Mouse (Mus musculus) ovary, adult 18-20 months (tissue): Measurements from ENCODE around the gene Hoxa13.

Source experiments
- DNase-seq: peaks from one replicate; pipeline ENCODE4 v3.0.0; 2022; ENCODE audit warnings: low spot score, mixed read lengths

Gene Hoxa13

DNA sequence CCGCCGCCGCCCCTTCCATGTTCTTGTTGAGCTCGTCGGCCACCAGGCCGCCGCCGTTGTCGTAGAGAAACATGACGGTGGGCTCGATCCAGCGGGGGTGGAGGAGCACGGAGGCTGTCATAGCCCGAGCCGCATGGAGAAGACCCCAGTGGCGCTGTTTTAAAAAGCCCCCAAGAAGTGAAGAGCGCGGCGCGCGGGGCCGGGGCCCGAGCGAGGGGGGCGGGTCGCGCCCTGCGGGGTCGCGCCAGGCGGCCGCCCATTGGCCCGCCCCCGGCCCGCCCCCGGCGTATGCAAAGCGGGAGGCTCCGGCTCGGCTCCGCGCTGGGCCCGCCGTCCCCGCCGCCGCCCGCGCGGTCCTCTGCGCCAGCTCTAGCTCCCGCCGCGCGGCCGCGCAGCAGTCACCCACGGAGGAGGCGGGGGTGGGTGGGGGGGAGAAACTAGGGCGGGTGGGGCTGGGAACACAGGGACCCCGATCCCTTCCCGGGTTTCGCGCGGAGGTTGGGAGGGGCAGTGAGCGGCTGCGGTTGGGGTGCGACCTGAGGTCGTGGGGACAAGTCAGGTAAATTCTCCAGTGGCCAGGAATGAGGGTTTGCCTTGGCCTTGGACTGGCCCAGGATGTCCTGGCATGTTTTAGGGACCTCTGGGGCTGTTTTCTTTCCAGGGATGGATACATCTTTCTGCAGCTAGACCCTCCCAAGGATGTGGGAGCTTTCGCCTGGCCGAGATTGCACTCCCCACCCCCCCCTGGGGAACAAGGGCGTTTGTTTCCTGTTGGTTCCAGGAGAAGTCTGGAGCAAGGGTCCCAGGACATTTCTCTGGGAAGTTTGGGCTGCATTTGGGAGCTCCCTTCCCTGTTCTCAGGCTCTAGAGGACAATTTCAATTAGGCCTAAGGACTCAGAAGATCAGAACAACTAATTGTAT lies at the start of gene Hoxa13:
Gene Hoxa13, minus strand, starts transcription at position 227 of the 922 bp plus-strand sequence.
- no peak for DNase-seq

DNA sequence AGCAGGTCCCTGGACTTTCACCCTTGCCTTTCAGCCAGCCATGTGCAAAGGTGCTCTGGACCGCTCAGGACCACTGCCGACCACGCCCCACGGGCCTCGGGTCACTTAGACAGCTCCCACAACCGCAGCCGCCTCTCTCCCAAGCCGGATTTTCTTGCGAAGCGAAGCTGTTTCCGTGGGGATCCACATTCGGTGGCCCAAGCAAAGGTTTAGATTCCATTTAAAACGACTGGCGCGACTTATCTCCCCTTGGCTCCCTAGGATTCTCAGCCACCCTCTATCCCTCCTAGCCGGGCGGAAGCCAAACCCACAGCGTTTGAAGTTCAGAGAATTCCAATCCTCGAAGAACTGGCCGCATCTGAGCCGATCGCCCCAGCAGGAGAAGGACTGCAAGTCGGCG lies 49.7 kb upstream of the Hoxa13 start:
- DNase-seq, result no peak

GRCm38 (mm10) chr6:52309766-52310165 lies 49.1 kb upstream of the Hoxa13 start:
- no peak for DNase-seq

DNA sequence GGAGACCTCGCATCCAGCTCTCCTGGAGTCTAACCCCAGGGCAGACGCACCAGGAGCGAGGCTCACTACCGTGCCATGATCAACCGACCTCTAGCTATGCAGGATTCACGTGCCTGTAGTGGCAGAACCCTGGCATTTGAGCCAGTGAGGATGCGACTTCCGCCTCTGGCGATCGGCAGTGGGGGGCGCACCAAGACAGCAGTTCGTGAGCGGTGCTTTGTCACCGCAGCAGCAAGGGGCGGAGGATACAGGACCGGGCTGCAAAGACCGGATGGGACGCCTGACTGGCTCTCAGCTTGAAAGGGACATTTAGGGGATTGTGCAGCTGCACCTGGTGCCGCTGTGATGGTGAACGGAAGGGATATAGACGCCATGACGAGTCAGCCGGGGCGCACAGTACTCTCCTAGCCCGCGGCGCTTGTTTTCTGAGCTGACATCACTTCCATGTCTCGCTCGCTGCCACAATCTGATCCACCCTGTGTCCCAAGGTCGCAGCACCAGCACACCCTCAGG lies 45.3 kb upstream of the Hoxa13 start:
- DNase-seq, result peak; percentile 29

GRCm38 (mm10) chr6:52303426-52303825 lies 42.7 kb upstream of the Hoxa13 start:
- no peak for DNase-seq

- no peak for DNase-seq
These were observed 40.1 kb upstream of the Hoxa13 start for GRCm38 (mm10) chr6:52300806-52301205.

DNA sequence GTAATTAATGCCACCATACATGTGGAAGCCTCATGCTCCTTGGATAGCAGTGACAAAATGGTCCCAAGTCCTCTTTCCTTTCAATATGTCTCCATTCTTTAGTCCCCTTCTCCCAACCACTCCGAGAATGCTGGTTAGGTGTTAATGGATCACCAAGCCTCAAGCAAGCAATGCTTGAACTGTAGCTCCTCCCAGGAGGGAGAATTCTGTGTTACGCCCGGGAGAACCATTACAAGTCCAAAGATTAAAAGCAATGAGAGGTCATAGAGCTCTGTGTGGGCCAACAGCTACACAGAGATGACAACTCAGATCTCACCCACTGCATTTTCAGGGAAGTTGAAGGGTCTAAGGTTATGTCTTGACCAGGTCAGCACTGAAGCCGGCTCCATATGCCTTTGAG lies 37.8 kb upstream of the Hoxa13 start:
- no peak for DNase-seq

DNA sequence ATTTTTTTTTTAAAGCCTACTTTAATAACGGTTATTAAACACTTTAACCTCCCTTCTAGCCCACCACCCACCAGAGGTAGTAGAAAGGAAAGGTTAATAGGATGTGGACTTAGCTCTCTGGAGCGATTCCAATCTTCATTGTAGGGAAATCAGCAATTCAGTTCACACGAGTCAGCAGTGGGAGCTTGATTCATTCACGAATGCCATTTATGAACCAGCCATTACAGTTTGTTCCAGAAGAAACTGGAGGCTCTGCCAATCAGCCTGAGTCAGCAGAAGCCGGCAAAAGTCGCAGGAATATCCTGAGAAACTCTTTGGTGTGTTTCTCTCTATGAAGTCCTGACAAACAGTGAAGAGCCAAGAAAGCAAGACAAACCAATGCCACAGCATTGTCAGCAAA lies 33.9 kb upstream of the Hoxa13 start:
- DNase-seq, result no peak

DNA sequence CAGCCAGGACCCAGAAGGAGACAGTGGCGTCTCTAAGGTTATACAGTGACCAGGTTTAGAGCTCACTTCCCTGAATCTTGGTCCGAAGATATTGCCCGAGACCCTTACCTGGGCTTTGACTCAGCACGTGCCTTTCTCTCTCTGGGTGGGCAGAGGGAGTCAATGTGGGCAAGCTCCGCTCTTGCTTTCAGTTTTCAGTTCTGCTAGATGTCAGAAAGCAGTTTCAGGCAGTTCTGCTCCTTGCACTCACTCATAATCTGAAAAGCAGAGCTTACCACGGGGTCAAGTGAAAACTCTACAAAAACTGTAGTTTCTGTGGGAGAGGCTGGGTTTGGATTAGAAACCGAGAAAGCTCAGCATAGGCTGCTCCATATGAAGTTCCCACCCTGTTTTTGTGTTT lies 31.6 kb upstream of the Hoxa13 start:
- no peak for DNase-seq

GRCm38 (mm10) chr6:52291021-52291860 lies 30.6 kb upstream of the Hoxa13 start:
- DNase-seq, result no peak

DNA sequence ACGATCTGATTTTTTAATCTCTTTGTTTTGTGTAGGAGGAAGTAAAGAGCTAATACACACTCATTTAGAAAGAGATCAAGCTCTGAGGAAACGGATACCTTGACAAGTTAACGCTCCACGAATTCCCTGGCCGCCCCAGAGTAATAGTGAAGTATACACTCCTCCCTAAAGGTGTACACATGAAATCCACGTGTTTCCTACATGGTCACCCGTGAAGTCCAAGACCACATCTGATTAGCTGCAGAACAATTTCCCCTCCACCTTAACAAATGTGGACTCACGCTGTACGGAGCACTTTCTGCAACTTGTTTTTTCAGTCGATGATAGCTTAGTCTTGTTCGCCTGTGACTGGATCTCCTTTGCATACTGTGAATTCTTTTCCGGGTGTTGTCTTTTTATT lies 29.5 kb upstream of the Hoxa13 start:
- no peak for DNase-seq

- DNase-seq, result no peak
These were observed 23.2 kb upstream of the Hoxa13 start for GRCm38 (mm10) chr6:52283896-52284295.

GRCm38 (mm10) chr6:52281084-52281483 lies 20.4 kb upstream of the Hoxa13 start:
- no peak for DNase-seq

GRCm38 (mm10) chr6:52276920-52277319 lies 16.2 kb upstream of the Hoxa13 start:
- no peak for DNase-seq

DNA sequence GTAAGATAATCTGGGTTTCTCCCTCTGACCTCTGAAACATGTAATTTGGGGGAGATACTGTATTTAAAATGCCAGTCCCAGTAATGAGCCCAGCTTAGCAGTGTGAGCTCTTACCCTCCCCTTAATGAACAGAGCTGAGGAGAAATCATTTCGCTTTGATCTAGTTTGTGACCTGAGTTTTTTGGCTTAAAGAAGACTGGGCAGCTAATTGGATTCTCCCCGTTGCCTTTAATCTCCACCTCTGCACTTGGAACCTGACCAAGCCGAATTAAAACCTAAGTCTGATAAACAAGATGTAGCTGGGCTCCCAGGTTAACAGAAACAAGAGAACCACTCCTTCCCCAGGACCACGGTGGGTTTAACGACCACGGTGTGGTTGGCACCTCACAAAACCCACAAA lies 15.7 kb upstream of the Hoxa13 start:
- DNase-seq, result no peak

- no peak for DNase-seq
These were observed 15.0 kb upstream of the Hoxa13 start for GRCm38 (mm10) chr6:52275563-52276280.

DNA sequence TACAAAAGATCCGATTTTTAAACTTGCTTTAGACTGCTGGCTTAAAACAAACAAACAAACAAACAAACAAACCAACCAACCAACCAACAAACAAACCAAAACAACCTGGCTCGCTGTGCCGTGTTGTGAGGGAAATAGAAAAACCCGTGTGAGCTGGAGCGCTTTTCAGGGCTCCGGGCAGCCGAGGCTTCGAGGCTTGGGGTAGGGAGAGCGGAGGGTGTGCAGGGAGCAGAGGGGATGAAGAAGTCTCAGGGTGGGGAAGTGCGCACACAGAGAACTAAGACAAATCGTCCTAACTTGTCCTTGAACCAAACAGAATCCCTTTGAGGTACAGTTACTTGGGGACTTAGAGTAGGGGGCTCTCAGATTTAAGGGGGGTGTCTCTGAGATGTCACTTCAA lies 13.9 kb upstream of the Hoxa13 start:
- no peak for DNase-seq

DNA sequence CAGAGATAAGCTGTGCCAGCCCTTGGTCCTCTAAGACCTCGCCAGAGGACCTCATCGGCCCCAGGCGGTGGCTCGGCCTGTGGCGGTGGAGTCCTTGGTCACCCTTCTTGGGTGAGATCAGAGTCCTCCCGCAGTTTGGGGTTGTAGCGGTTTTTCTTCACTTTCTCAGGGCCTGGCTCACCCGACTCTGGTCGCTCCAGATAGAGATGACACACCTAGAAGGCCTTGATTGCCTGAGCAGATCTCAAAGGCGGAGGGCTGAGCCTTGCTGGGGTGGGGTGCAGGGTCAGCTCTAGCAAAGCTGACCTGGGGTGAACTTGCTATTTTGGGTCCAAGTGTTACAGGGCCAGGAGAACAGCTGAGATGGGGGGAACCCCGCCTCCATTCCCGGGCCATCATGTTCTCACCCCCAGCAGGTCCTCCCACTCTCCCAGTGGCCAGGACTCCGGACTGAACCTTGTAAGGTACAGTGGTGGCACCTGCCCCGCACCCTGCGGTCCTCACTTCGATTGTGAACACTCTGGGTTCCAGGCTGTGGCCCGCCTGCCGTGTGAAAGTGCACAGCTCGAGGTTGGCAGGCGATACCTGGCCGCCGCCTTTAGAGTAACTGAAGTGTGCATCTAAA lies 13.1 kb upstream of the Hoxa13 start:
- DNase-seq, result no peak

DNA sequence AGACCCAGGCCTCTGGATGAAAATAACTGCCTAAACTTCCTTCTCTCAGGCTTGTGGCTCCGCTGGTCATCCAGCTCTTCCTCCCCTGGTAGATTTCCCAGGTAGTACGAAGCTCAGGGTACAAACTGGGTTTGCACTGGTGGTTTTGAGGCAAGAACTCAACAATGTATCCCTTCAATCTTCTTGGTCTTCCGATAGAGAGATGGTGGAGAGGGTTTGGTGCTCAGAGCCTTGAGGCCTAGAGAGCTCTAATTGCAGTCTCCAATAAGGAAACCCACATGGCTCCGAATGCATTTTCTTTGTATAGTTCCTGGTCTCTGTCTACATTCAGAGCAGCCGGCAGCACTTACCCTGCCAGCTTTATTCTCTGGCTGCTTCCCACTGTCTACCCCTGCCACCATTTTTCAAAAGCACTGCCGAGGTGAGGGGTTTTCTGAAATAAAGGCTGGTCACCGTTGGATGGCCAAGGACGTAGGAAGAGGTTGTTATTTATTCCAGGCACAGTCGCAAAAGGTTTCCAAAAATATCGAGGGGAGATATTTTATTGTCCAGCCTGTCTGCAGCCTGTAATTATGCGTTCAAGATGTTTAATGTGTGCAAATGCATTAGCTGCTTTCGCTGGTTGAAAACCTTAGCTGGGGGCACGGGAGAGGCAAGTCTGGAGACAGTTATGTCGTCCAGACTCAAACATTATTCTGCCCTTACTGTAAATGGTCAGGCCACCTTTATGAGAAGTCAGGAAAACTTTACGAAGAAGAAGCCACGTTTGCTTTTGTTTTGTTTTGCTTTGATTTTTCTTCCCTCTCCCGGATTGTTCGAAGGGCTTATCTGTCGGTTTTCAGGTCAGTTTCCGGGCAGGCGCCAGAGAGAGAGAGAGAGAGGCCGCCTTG lies 12.3 kb upstream of the Hoxa13 start:
- DNase-seq, result no peak
